Mouse (Mus musculus): ENCODE data around the gene Snx4. TPM values are rescaled to one million over a fixed set of nuclear protein-coding genes. Genes with fewer than 3 reads are reported as not detected.
A peak's percentile ranks its signal among the peaks of the same experiment; 100 is the strongest.
"Not testable (repeated sequence)": the region's sequence is repeated elsewhere in the genome, so short reads cannot be mapped to it uniquely, and the experiment has no call there.

The Snx4 gene
- polyA plus RNA-seq (2015; fragmentation: Nextera tagmentation; extraction: Ambion mirVana) = 87.3 and 103 TPM in 2 replicates

- under 1% methylated on average over 62 of the region's 72 CpGs for WGBS
- H3K27ac ChIP-seq (ENCODE audit: low read depth, low read length) = peak within 1 kb of the TSS; percentile 86
- H3K9ac ChIP-seq (ENCODE audit: low read depth, low read length) = peak within 1 kb of the TSS; percentile 99
- no peaks in the 10 kb centered on the region for H3K27me3 ChIP-seq (replicated peaks; ENCODE audit: control insufficient read depth, insufficient read depth, low read length)
- peaks cover 13% of the 10 kb centered on the region for H3K4me1 ChIP-seq (ENCODE audit: control insufficient read depth, insufficient read depth, low read depth, low read length)
- H3K36me3 ChIP-seq (ENCODE audit: control insufficient read depth, insufficient read depth, low read length) = no peaks in the 10 kb centered on the region
- H3K4me2 ChIP-seq (ENCODE audit: low read length) = peak within 1 kb of the TSS; percentile 80
- no peaks in the 10 kb centered on the region for H3K9me3 ChIP-seq (ENCODE audit: control insufficient read depth, low read length)
- H3K4me3 ChIP-seq (ENCODE audit: low read length) = peak within 1 kb of the TSS; percentile 86
- ATAC-seq = peak; percentile 96
Observed at GRCm38 (mm10) chr16:33251194-33252051, at the start of gene Snx4. Snx4 (plus strand) TSS chr16:33251442.

- no peak overlapping the region for H3K9ac ChIP-seq (ENCODE audit: low read depth, low read length)
- no peaks in the 10 kb centered on the region for H3K9me3 ChIP-seq (ENCODE audit: control insufficient read depth, low read length)
- H3K4me3 ChIP-seq (ENCODE audit: low read length) = no peak overlapping the region
- ATAC-seq = no peak
- no peaks in the 10 kb centered on the region for H3K27me3 ChIP-seq (replicated peaks; ENCODE audit: control insufficient read depth, insufficient read depth, low read length)
- 90% methylated on average over 2 of the region's 2 CpGs for whole genome bisulfite sequencing
- no peaks in the 10 kb centered on the region for H3K4me1 ChIP-seq (ENCODE audit: control insufficient read depth, insufficient read depth, low read depth, low read length)
- no peak overlapping the region for H3K27ac ChIP-seq (ENCODE audit: low read depth, low read length)
- peaks cover 10% of the 10 kb centered on the region for H3K36me3 ChIP-seq (ENCODE audit: control insufficient read depth, insufficient read depth, low read length)
- H3K4me2 ChIP-seq (ENCODE audit: low read length) = no peak overlapping the region
Observed at GRCm38 (mm10) chr16:33210812-33211211, 40.4 kb upstream of the Snx4 start.

GRCm38 (mm10) chr16:33216313-33217003 is 34.8 kb upstream of the Snx4 start:
- Histone ChIP-seq H3K9ac (ENCODE audit: low read depth, low read length) (no peak overlapping the region), H3K4me3 (ENCODE audit: low read length) (no peak overlapping the region), H3K27me3 (replicated peaks; ENCODE audit: control insufficient read depth, insufficient read depth, low read length) (no peaks in the 10 kb centered on the region), H3K4me2 (ENCODE audit: low read length) (no peak overlapping the region), H3K4me1 (ENCODE audit: control insufficient read depth, insufficient read depth, low read depth, low read length) (no peaks in the 10 kb centered on the region; the same call in 1 of the 2 replicates), H3K27ac (ENCODE audit: low read depth, low read length) (no peak overlapping the region), H3K9me3 (ENCODE audit: control insufficient read depth, low read length) (no peaks in the 10 kb centered on the region), H3K36me3 (ENCODE audit: control insufficient read depth, insufficient read depth, low read length) (0 out of 2 replicates have a peak, but pooled peaks cover 4% of the 10 kb centered on the region)
- ATAC-seq = no peak
- WGBS = 58% methylated on average over 9 of the region's 9 CpGs

GRCm38 (mm10) chr16:33217553-33218085 is 33.6 kb upstream of the Snx4 start:
- not testable (repeated sequence) for H3K4me1 ChIP-seq (ENCODE audit: control insufficient read depth, insufficient read depth, low read depth, low read length); ATAC-seq; H3K4me2 ChIP-seq (ENCODE audit: low read length); H3K9me3 ChIP-seq (ENCODE audit: control insufficient read depth, low read length); H3K9ac ChIP-seq (ENCODE audit: low read depth, low read length); H3K36me3 ChIP-seq (ENCODE audit: control insufficient read depth, insufficient read depth, low read length); H3K27ac ChIP-seq (ENCODE audit: low read depth, low read length); H3K27me3 ChIP-seq (replicated peaks; ENCODE audit: control insufficient read depth, insufficient read depth, low read length); H3K4me3 ChIP-seq (ENCODE audit: low read length)
- WGBS = 56% methylated on average over 3 of the region's 3 CpGs

- no peak for ATAC-seq
- no peaks in the 10 kb centered on the region for H3K9me3 ChIP-seq (ENCODE audit: control insufficient read depth, low read length)
- no peak overlapping the region for H3K27ac ChIP-seq (ENCODE audit: low read depth, low read length)
- WGBS = 93% methylated on average over 3 of the region's 3 CpGs
- no peak overlapping the region for H3K4me2 ChIP-seq (ENCODE audit: low read length)
- no peak overlapping the region for H3K9ac ChIP-seq (ENCODE audit: low read depth, low read length)
- H3K4me1 ChIP-seq (ENCODE audit: control insufficient read depth, insufficient read depth, low read depth, low read length) = no peaks in the 10 kb centered on the region
- H3K27me3 ChIP-seq (replicated peaks; ENCODE audit: control insufficient read depth, insufficient read depth, low read length) = no peaks in the 10 kb centered on the region
- H3K4me3 ChIP-seq (ENCODE audit: low read length) = no peak overlapping the region
- H3K36me3 ChIP-seq (ENCODE audit: control insufficient read depth, insufficient read depth, low read length) = peaks cover 14% of the 10 kb centered on the region
Observed at GRCm38 (mm10) chr16:33222482-33222881, 28.8 kb upstream of the Snx4 start.

GRCm38 (mm10) chr16:33224381-33224780 is 26.9 kb upstream of the Snx4 start:
- WGBS = 88% methylated on average over 5 of the region's 5 CpGs
- no peaks in the 10 kb centered on the region for H3K4me1 ChIP-seq (ENCODE audit: control insufficient read depth, insufficient read depth, low read depth, low read length)
- H3K36me3 ChIP-seq (ENCODE audit: control insufficient read depth, insufficient read depth, low read length) = peaks cover 18% of the 10 kb centered on the region
- H3K9ac ChIP-seq (ENCODE audit: low read depth, low read length) = no peak overlapping the region
- H3K9me3 ChIP-seq (ENCODE audit: control insufficient read depth, low read length) = no peaks in the 10 kb centered on the region
- no peak for ATAC-seq
- no peak overlapping the region for H3K27ac ChIP-seq (ENCODE audit: low read depth, low read length)
- H3K27me3 ChIP-seq (replicated peaks; ENCODE audit: control insufficient read depth, insufficient read depth, low read length) = no peaks in the 10 kb centered on the region
- H3K4me3 ChIP-seq (ENCODE audit: low read length) = no peak overlapping the region
- no peak overlapping the region for H3K4me2 ChIP-seq (ENCODE audit: low read length)

GRCm38 (mm10) chr16:33234128-33234527 is 17.1 kb upstream of the Snx4 start:
- WGBS = 69% methylated on average over 12 of the region's 12 CpGs
- H3K4me1 ChIP-seq (ENCODE audit: control insufficient read depth, insufficient read depth, low read depth, low read length) = no peaks in the 10 kb centered on the region
- no peak for ATAC-seq
- no peaks in the 10 kb centered on the region for H3K27me3 ChIP-seq (replicated peaks; ENCODE audit: control insufficient read depth, insufficient read depth, low read length)
- H3K36me3 ChIP-seq (ENCODE audit: control insufficient read depth, insufficient read depth, low read length) = peaks cover 10% of the 10 kb centered on the region; the same call in 1 of the 2 replicates
- no peak overlapping the region for H3K27ac ChIP-seq (ENCODE audit: low read depth, low read length)
- no peak overlapping the region for H3K4me3 ChIP-seq (ENCODE audit: low read length)
- no peaks in the 10 kb centered on the region for H3K9me3 ChIP-seq (ENCODE audit: control insufficient read depth, low read length)
- H3K9ac ChIP-seq (ENCODE audit: low read depth, low read length) = no peak overlapping the region
- H3K4me2 ChIP-seq (ENCODE audit: low read length) = no peak overlapping the region

GRCm38 (mm10) chr16:33236151-33236550 is 15.1 kb upstream of the Snx4 start:
- Histone ChIP-seq H3K4me1 (ENCODE audit: control insufficient read depth, insufficient read depth, low read depth, low read length) (no peaks in the 10 kb centered on the region), H3K27ac (ENCODE audit: low read depth, low read length) (no peak overlapping the region), H3K4me2 (ENCODE audit: low read length) (no peak overlapping the region), H3K4me3 (ENCODE audit: low read length) (no peak overlapping the region), H3K36me3 (ENCODE audit: control insufficient read depth, insufficient read depth, low read length) (0 out of 2 replicates have a peak, but pooled peaks cover 8% of the 10 kb centered on the region), H3K9ac (ENCODE audit: low read depth, low read length) (no peak overlapping the region), H3K9me3 (ENCODE audit: control insufficient read depth, low read length) (no peaks in the 10 kb centered on the region), H3K27me3 (replicated peaks; ENCODE audit: control insufficient read depth, insufficient read depth, low read length) (no peaks in the 10 kb centered on the region)
- 81% methylated on average over 6 of the region's 6 CpGs for WGBS
- ATAC-seq = no peak

GRCm38 (mm10) chr16:33239305-33239704 is 11.9 kb upstream of the Snx4 start:
- Histone ChIP-seq H3K9ac (ENCODE audit: low read depth, low read length) (no peak overlapping the region), H3K4me3 (ENCODE audit: low read length) (no peak overlapping the region), H3K27ac (ENCODE audit: low read depth, low read length) (no peak overlapping the region), H3K9me3 (ENCODE audit: control insufficient read depth, low read length) (no peaks in the 10 kb centered on the region), H3K27me3 (replicated peaks; ENCODE audit: control insufficient read depth, insufficient read depth, low read length) (no peaks in the 10 kb centered on the region), H3K36me3 (ENCODE audit: control insufficient read depth, insufficient read depth, low read length) (peaks cover 16% of the 10 kb centered on the region), H3K4me1 (ENCODE audit: control insufficient read depth, insufficient read depth, low read depth, low read length) (no peaks in the 10 kb centered on the region), H3K4me2 (ENCODE audit: low read length) (no peak overlapping the region)
- WGBS = 94% methylated on average over 2 of the region's 2 CpGs
- ATAC-seq = no peak

All from hindbrain, embryonic 16.5 days (tissue).